Mouse (Mus musculus): ENCODE measurements around the gene Fam189a2. TPM values are rescaled to one million over a fixed set of nuclear protein-coding genes. Genes with fewer than 3 reads are reported as not detected.

The Fam189a2 gene
- polyA plus RNA-seq, 1 experiment from 2014 or later, result 0.19 TPM

GRCm38 (mm10) chr19:23924057-23924456, 106.8 kb downstream of the Fam189a2 start:
- ATAC-seq (replicated peaks; ENCODE audit: low FRiP score), result no peak
- no peak overlapping the region for H3K4me3 ChIP-seq (ENCODE audit: low read depth, low read length)
- WGBS, result 71% methylated on average over 6 of the region's 6 CpGs
- no peaks in the 10 kb centered on the region for H3K36me3 ChIP-seq (ENCODE audit: control insufficient read depth, insufficient read depth, low read length)
- H3K9me3 ChIP-seq (ENCODE audit: control insufficient read depth, low read length), result no peaks in the 10 kb centered on the region
- no peaks in the 10 kb centered on the region for H3K4me1 ChIP-seq (replicated peaks; ENCODE audit: control insufficient read depth, insufficient read depth, low read length)
- no peak overlapping the region for H3K27ac ChIP-seq (ENCODE audit: low read depth, low read length)
- no peaks in the 10 kb centered on the region for H3K27me3 ChIP-seq (replicated peaks; ENCODE audit: control insufficient read depth, insufficient read depth, low read length)
- H3K4me2 ChIP-seq, result no peak overlapping the region
- no peak for DNase-seq (ENCODE audit: low spot score)
- H3K9ac ChIP-seq (ENCODE audit: low read depth, low read length), result no peak overlapping the region

Other genes starting within 250 kb of the Fam189a2 start
- gene Tjp2, start 194.0 kb upstream of the Fam189a2 start, polyA plus RNA-seq (2014; fragmentation: Nextera tagmentation; extraction: Ambion mirVana), result 14.0 and 14.2 TPM in 2 replicates
- gene Fxn, start 249.6 kb upstream of the Fam189a2 start, polyA plus RNA-seq (2014; fragmentation: Nextera tagmentation; extraction: Ambion mirVana), result 82.8 and 91.1 TPM in 2 replicates

Measured in liver, embryonic 11.5 days (tissue).